Comparison of ENCODE assay signal across 18 mouse cellular contexts in genomic region chr14:29095431-29095830, GRCm38 (mm10).
DNase-seq lines count a peak whose midpoint lies in the region; TF ChIP-seq lines count a peak whose summit lies in the region.
"Had no signal": no experiment of that assay in that cellular context is flagged by ENCODE, and none has a peak within 500 bp of the region (broad histone marks: within the 10 kb centered on the region; RNA-seq: fewer than 3 reads in every experiment).

No protein-coding gene starts in this region.

- TF ChIP-seq CTCF in embryonic fibroblast, embryonic 13.5 days (IDR thresholded peaks at IDR 0.05; ENCODE audit: borderline replicate concordance, insufficient read depth, low read length), result no peak

- DNase-seq in layer of hippocampus, adult 9-10 months (ENCODE audit: low spot score), result peak; percentile 18
- DNase-seq in layer of hippocampus, postnatal 25 days (ENCODE audit: extremely low spot score in 1 of 2, low spot score in 1 of 2), result no peak
- DNase-seq in 3T3-L1 (ENCODE audit: low read depth, low spot score), result peak; percentile 1
- peak; percentile 54 for DNase-seq in brain, adult 2 months (ENCODE audit: low read depth, low spot score)
- DNase-seq in cerebellum, postnatal 10 days, result no peak
- DNase-seq in adrenal gland, postnatal 4 days (ENCODE audit: low spot score in 2 of 2), result no peak
- DNase-seq: adrenal gland, adult 8-10 months; adrenal gland, postnatal 14 days; adrenal gland, postnatal 36 days; B cell, adult 2 months; cerebellum, adult 11 months; cerebellum, adult 8-10 months; cerebellum, adult 9-11 months; forebrain, postnatal 0 days had no signal

- no peaks in the 10 kb centered on the region for H3K4me1 ChIP-seq in embryonic fibroblast, embryonic 13.5 days (ENCODE audit: control insufficient read depth, insufficient read depth, low read length)
- H3K4me1 ChIP-seq: forebrain, embryonic 13.5 days had no signal

- no peak overlapping the region for H3K4me3 ChIP-seq in embryonic fibroblast, embryonic 13.5 days (ENCODE audit: insufficient read depth, low read length)
- H3K4me3 ChIP-seq: embryonic facial prominence, embryonic 13.5 days; embryonic facial prominence, embryonic 15.5 days; forebrain, embryonic 13.5 days had no signal

- H3K27ac ChIP-seq in embryonic fibroblast, embryonic 13.5 days (ENCODE audit: insufficient read depth, low read length), result 0 out of 2 replicates have a peak overlapping the region, but pooled peaks have one; percentile 53
- H3K27ac ChIP-seq: embryonic facial prominence, embryonic 13.5 days; embryonic facial prominence, embryonic 15.5 days; forebrain, embryonic 13.5 days had no signal

- TF ChIP-seq POLR2A in embryonic fibroblast, embryonic 13.5 days (IDR thresholded peaks at IDR 0.05; ENCODE audit: low read depth, low read length), result no peak

Comparison
In these comparisons a context has a peak if more than half of its experiments do, and no peak if none do; other contexts are left out.
1. DNase-seq: peak in layer of hippocampus, adult 9-10 months (single experiment), 3T3-L1 (single experiment) and brain, adult 2 months (single experiment); none in layer of hippocampus, postnatal 25 days (0 of 2), cerebellum, postnatal 10 days (0 of 2) and adrenal gland, postnatal 4 days (0 of 2).